Mouse (Mus musculus) spleen, adult 2 months (tissue): Measurements from ENCODE around the gene Cd300c. TPM values are rescaled to one million over a fixed set of nuclear protein-coding genes. Genes with fewer than 3 reads are reported as not detected.

Source experiments
- DNase-seq, 2 experiments: peaks; one replicate each; pipeline versions ENCODE4 v3.0.0 to v3.0.0-alpha.2; 2012 to 2021; ENCODE audit warnings: low spot score in 2 of 2, low read depth in 1 of 2
- H3K27ac ChIP-seq: fragments of 200-500 bp; 2 replicates; pipeline ENCODE4 v1.5.1; 2012; ENCODE audit warnings: low read length, inconsistent platforms; ENCODE audit not compliant: insufficient read depth
- H3K27me3 ChIP-seq: fragments of 200-500 bp; 2 replicates; pipeline ENCODE4 v1.6.1; 2012; ENCODE audit warnings: mild to moderate bottlenecking, moderate library complexity, low read length, inconsistent platforms; ENCODE audit not compliant: control insufficient read depth, insufficient read depth
- H3K36me3 ChIP-seq: fragments of 200-500 bp; 2 replicates; pipeline ENCODE4 v1.6.1; 2012; ENCODE audit warnings: mild to moderate bottlenecking, low read length, inconsistent platforms; ENCODE audit not compliant: control insufficient read depth, insufficient read depth
- H3K4me1 ChIP-seq: fragments of 200-500 bp; 2 replicates; pipeline ENCODE4 v1.6.1; 2011; ENCODE audit warnings: inconsistent platforms; ENCODE audit not compliant: control insufficient read depth, insufficient read depth, insufficient read length
- H3K4me3 ChIP-seq: fragments of 200-500 bp; 2 replicates; pipeline ENCODE4 v1.5.1; 2011; ENCODE audit warnings: mild to moderate bottlenecking, inconsistent platforms; ENCODE audit not compliant: insufficient read depth, insufficient read length; ENCODE audit errors: extremely low read depth
- CTCF ChIP-seq: fragments of 200-500 bp; IDR thresholded peaks from 2 replicates; pipeline ENCODE4 v1.5.1; 2011; ENCODE audit warnings: mild to moderate bottlenecking, inconsistent platforms; ENCODE audit not compliant: insufficient read depth, insufficient read length, insufficient replicate concordance; ENCODE audit errors: extremely low read depth
- POLR2A ChIP-seq: fragments of 200-500 bp; IDR thresholded peaks from 2 replicates; pipeline ENCODE4 v1.6.1; 2011; ENCODE audit warnings: low read depth, low read length, inconsistent platforms
- WGBS: fragments of 180-500 bp; shearing (Covaris S2); methylation state at CpG from one replicate; pipeline ENCODE4 v1.1.7; 2018; 5-methylcytosine and 5-hydroxymethylcytosine counted together
- polyA plus RNA-seq: library from polyadenylated mRNA; depleted of rRNA; stranded (reverse); fragments of >200 nt; gene quantifications from 2 replicates; pipeline ENCODE4 v1.2.3, GENCODE M21; 2012

The Cd300c gene
- polyA plus RNA-seq, 1 experiment = 5.8 TPM

GRCm38 (mm10) chr11:114965182-114965828 lies 3.7 kb downstream of the Cd300c start:
- WGBS = 17% methylated on average over 3 of the region's 3 CpGs
- H3K4me3 ChIP-seq = no peak overlapping the region
- no peak for DNase-seq

GRCm38 (mm10) chr11:114960369-114960768 lies 8.6 kb downstream of the Cd300c start:
- no peak overlapping the region for H3K4me3 ChIP-seq
- H3K27me3 ChIP-seq = no peaks in the 10 kb centered on the region
- no peak overlapping the region for H3K27ac ChIP-seq
- WGBS = 26% methylated on average over 1 of the region's 1 CpGs
- no peaks in the 10 kb centered on the region; the same call in 1 of the 2 replicates for H3K4me1 ChIP-seq
- H3K36me3 ChIP-seq = no peaks in the 10 kb centered on the region
- TF ChIP-seq POLR2A (no peak), CTCF (no peak)
- no peak for DNase-seq

More at GRCm38 (mm10) chr11:114965182-114965828, 3.7 kb downstream of the Cd300c start:
- H3K27me3 ChIP-seq = no peaks in the 10 kb centered on the region
- no peak overlapping the region for H3K27ac ChIP-seq
- no peaks in the 10 kb centered on the region for H3K36me3 ChIP-seq
- no peaks in the 10 kb centered on the region; the same call in 1 of the 2 replicates for H3K4me1 ChIP-seq
- no peak for TF ChIP-seq CTCF
- TF ChIP-seq POLR2A = no peak

DNA sequence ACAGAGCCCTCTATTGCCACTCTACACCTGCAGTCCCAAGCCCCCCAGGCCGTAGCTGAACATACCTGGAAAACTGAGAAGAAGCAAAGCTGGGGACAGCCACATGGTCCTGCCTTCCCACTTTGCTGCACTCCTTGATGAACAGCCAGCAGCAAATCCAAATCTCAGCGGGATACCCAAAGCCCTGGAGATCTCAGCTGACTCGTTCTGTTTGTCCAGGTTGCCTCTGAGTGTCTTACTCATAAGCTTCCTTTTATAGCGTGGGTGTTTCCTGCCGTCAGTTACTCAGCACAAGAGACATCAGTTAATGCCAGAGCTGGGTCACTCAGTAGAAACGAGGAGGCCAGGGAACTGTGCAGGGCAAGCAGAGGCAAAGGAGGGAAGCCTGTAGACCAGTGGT lies 34.8 kb downstream of the Cd300c start, which contains the start of gene Cd300lb:
Gene Cd300lb (minus strand): TSS at position 243 of the 400 bp plus-strand sequence.
- peaks cover 3% of the 10 kb centered on the region; the same call in 1 of the 2 replicates for H3K4me1 ChIP-seq
- no peak within 1 kb of the TSS for H3K27ac ChIP-seq
- peak within 1 kb of the TSS; percentile 9; the same call in 1 of the 2 replicates for H3K4me3 ChIP-seq
- WGBS = 15% methylated on average over 6 of the region's 6 CpGs
- DNase-seq = no peak
- TF ChIP-seq CTCF = no peak
- no peak for TF ChIP-seq POLR2A
- no peaks in the 10 kb centered on the region for H3K27me3 ChIP-seq
- no peaks in the 10 kb centered on the region for H3K36me3 ChIP-seq

- 53% methylated on average over 4 of the region's 4 CpGs for WGBS
- Histone ChIP-seq H3K4me1 (peaks cover 3% of the 10 kb centered on the region; the same call in 1 of the 2 replicates), H3K36me3 (no peaks in the 10 kb centered on the region), H3K27ac (no peak overlapping the region), H3K27me3 (no peaks in the 10 kb centered on the region), H3K4me3 (peak overlapping the region; percentile 9; the same call in 1 of the 2 replicates)
- no peak for DNase-seq
- TF ChIP-seq CTCF (no peak), POLR2A (no peak)
Measured at GRCm38 (mm10) chr11:114933591-114933990, 35.4 kb downstream of the Cd300c start.

DNA sequence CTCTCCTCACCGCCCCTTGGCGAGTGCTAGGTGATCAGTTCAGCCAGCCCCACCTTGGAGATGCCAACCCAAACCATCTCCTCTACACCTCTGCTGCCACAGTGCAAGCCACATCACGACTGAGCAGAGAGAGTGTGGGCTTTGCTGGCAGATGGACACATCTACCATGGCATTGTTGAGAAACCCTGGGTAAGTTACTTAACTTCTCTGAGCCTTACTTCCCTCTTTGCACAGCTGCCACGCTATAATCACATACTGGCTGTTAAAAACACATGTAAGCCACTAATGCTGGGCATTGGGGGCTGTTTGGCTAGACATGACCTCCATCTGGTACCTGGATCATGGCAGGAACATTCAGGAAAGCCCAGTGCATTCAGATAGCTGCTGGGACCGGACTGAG lies 37.9 kb downstream of the Cd300c start:
- Histone ChIP-seq H3K36me3 (no peaks in the 10 kb centered on the region), H3K4me1 (peaks cover 3% of the 10 kb centered on the region; the same call in 1 of the 2 replicates), H3K4me3 (no peak overlapping the region), H3K27ac (no peak overlapping the region), H3K27me3 (no peaks in the 10 kb centered on the region)
- DNase-seq = no peak
- TF ChIP-seq CTCF (no peak), POLR2A (no peak)
- WGBS = 55% methylated on average over 5 of the region's 5 CpGs

- Histone ChIP-seq H3K4me3 (no peak overlapping the region), H3K36me3 (no peaks in the 10 kb centered on the region), H3K27ac (no peak overlapping the region), H3K4me1 (peaks cover 3% of the 10 kb centered on the region; the same call in 1 of the 2 replicates), H3K27me3 (no peaks in the 10 kb centered on the region)
- TF ChIP-seq CTCF (no peak), POLR2A (no peak)
- DNase-seq = no peak
- 82% methylated on average over 2 of the region's 2 CpGs for WGBS
Measured at GRCm38 (mm10) chr11:114929581-114929980, 39.4 kb downstream of the Cd300c start.

GRCm38 (mm10) chr11:114923961-114924360 lies 45.0 kb downstream of the Cd300c start:
- DNase-seq = peak in 1 of 2 experiments; percentile 47
- Histone ChIP-seq H3K4me3 (no peak overlapping the region), H3K27ac (no peak overlapping the region), H3K36me3 (no peaks in the 10 kb centered on the region), H3K27me3 (no peaks in the 10 kb centered on the region), H3K4me1 (no peaks in the 10 kb centered on the region)
- no peak for TF ChIP-seq POLR2A
- peak; percentile 67; the same call in 1 of the 2 replicates for TF ChIP-seq CTCF
- WGBS = 67% methylated on average over 4 of the region's 4 CpGs
